Mouse (Mus musculus) heart, postnatal 25 days (tissue): ENCODE results near the gene Gm20481. TPM values are rescaled to one million over a fixed set of nuclear protein-coding genes. Genes with fewer than 3 reads are reported as not detected.
"Not testable (repeated sequence)": the region's sequence is repeated elsewhere in the genome, so short reads cannot be mapped to it uniquely, and the experiment has no call there.

Experiments used
- DNase-seq: peaks from one replicate; pipeline ENCODE4 v3.0.0; 2022; ENCODE audit warnings: low spot score
- intact Hi-C: fragments of 180-260 bp; cut with DNase I; formaldehyde crosslinking; loops from one replicate; pipeline ENCODE4 v1.15.1; 2025
- total RNA-seq, 2 experiments: library from RNA; stranded (reverse); gene quantifications; 2 replicates each; pipeline ENCODE4 v1.2.3; 2021

Gm20481 gene
- total RNA-seq, 2 experiments from 2014 or later, result not detected

DNA sequence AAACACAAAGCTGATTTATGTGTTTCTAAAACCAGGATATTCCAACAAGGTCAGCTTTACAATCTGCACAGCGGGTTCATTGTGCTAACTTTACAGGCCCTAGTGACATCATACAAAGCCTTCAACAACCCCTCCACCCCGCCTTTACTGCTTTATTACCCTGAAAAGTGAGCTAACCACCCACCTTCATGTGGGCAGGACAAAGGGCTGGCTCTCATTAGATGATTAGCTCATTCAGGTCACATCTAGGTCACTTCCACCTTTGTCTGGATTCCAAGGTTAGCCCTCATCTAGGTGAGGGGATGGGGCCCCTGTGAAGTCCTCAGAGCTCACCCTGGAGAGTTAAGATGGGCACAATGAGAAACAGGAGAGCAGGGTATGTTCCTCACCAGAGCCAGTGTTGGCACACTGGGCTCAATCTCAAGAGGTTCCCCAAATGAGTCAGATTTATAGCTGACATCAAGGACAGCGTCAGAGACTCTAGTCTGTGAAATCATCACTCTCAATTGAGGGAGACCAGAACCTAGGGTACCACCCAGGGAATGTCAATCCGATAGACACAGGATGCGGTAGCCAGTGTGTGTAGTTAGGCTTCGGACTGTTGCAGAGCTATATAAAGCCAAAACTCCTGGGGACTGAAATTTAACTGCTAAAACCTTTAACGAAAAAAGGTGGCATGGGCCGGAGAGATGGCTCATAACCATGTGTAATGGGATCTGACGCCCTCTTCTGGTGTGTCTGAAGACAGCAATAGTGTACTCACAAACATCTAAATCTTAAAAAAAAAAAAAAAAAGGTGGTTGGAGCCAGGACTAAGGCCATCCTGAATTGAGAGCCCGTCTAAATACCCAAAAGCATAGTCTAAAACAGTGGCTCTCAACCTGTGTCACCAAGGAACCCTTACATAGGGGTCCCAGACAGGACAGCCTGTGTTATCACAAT lies 18.9 kb upstream of the Gm20481 start:
- intact Hi-C loops, result no loop called here
- DNase-seq, result no peak

DNA sequence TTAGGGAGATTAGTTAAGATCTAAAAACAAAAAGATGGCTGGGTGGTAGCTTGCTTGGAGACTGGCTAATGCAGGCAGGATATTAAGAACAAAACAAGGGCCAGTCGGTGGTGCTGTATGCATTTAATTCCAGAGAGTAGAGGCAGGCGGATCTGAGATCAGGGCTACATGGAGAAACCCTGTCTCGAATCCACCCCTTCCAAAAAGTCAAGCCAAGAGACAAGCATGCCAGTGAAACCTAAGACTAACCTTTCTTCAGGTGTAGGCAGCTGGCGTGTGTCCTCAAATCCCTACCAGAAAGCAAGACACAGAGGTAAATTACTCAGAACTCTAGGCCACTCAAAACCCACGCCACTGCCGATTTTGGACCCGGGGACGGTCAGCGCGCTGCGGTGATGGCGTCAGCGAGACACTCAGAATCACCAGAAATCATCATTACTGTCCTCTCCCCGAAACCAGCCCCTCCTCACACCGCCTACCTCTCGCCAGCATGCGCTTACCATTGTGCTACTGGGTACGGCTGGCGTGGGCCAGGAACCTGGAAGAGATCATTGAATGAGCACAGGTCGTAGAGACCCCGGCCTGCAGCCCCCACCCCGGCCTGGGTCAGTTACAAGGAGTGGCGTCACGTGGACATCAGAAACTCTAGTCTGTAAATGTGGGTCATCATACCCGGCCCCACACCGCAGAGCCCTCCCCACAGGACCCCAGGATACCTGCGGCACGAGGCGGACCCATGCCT lies 17.9 kb upstream of the Gm20481 start:
- intact Hi-C loops, result loop anchor here (1.0 to 2.0 kb wide), 2 partner anchors 21 to 30 kb away; partner anchors contain the start of gene Neu1
- no peak for DNase-seq

DNA sequence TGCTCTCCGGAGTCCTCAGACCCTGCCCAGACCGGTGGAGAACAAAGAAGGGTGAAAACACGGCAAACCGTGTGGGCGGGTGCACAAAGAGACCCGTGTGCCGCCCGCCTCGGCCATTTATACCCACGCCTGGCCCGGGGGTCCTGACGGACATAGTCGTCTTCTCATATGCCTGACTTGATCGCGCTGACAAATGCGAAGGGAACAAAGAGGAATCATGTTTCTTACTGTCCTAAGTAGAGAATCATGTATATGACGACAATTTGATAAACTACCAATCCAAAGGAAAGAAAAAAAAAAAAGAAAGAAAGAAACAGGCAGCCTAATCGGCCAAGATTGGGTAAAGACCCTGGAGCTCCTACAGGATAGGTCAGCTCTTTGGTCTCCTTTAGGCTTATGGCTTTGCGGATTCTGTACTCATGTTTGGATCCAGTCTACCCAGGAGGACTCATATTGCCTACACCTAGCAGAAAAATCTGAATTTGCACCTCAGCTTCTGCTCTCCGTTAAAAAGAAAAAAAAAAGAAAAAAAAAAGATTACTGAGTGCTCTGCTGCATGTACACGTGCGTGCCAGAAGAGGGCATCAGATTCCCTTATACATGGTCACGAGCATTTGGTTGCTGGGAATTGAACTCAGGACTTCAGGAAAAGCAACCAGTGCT lies 17.2 kb upstream of the Gm20481 start:
- intact Hi-C loops, result loop anchor here (1.0 to 2.0 kb wide), 2 partner anchors 22 to 30 kb away; partner anchors contain the start of gene Neu1
- DNase-seq, result peak; percentile 54

DNA sequence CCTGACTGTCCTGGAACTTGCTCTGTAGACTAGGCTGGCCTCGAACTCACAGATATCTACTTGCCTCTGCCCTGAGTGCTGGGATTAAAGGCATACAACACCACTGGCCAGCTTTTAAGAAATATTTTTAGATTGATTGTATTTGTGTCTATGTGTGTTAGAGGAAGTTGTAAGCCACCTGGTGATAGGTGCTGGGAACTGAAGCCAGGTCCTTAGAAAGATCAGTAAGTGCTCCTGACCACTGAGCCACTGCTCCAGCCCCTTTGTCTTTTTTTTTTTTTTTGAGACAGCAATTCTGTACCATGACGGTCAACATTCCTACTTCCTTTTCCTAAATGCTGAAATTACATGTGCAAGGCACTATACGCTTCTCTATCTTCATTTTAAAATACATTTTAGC lies 16.5 kb upstream of the Gm20481 start:
- no peak for DNase-seq
- intact Hi-C loops, result loop anchor here (2.0 kb wide), 1 partner anchor 22 kb away; the partner anchor contains the start of gene Neu1

DNA sequence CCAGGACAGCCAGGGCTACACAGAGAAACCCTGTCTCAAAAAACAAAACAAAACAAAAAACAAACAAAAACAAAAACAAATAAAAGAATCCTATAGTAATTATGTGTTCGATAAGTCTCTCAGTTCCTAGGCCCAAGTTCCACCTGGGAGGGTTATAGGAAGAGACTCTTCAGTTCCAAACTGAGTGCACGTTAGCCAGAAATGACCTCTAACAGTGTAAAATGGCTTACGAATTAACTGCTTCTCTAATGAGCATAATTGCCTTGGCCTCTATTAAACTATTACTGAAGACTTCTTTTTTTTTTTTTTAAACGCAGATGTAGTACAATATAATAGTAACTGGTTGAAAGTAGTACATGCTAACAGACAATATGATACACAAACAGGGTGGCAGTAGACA lies 15.8 kb upstream of the Gm20481 start:
- DNase-seq, result no peak
- intact Hi-C loops, result loop anchor here (2.0 kb wide), 1 partner anchor 23 kb away; the partner anchor contains the start of gene Neu1

DNA sequence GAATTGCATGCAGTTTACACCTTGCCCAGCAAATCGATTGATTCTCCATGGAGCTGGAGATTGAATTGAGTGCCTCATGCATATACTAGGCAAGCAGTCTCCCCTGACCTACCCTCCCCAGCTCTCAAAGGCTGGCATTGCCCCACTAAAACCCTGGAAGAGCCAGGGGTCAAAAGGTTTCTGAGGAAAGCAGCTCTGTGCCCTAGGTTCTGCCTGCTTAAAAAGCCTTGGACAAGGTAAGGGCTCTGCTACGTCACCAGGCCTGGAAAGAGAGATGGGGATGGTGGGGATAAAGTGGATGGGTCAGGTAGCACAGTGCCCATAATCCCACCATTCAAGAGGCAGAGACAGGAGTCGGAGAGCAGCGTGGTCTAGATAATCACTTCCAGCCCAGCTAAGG lies 14.9 kb upstream of the Gm20481 start:
- no peak for DNase-seq
- intact Hi-C loops, result no loop called here

DNA sequence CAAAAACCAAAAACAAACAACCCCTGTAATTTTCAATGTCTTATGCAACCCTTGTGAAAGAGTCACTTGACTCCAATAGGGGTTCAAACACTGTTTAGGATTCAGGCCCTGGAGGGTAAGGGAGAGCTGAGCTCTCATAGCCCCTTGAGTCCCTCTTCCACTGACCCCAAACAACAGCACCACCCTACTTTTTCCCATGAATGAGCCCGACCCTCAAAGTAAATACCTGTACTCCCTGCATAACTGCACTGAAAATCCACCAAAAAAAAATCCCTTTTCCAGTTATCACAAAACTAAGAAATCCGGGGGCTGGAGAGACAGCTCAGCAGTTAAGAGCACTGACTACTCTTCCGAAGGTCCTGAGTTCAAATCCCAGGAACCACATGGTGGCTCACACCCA lies 13.8 kb upstream of the Gm20481 start:
- intact Hi-C loops, result loop anchor here (1.0 kb wide), 1 partner anchor 24 kb away; no protein-coding TSS in a partner anchor
- DNase-seq, result no peak

DNA sequence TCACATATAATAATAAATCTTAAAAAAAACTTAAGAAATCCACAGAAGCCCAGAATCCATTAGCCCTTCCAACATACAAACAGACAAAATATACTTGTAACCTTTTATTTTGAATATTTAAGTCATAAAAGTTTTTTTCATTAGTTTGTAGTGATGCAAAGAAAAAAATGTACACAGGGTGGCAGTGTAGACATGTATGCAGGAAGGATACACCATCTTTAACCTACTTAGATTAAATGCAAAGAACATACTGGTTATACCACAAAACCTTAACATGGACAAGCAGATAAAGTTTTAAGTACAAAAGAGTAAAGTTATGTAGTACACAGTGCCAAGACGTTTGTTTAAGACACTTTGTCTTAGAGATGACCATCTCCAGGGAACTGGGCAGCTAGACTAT lies 13.4 kb upstream of the Gm20481 start:
- intact Hi-C loops, result loop anchor here (1.0 kb wide), 1 partner anchor 24 kb away; no protein-coding TSS in a partner anchor
- DNase-seq, result no peak

DNA sequence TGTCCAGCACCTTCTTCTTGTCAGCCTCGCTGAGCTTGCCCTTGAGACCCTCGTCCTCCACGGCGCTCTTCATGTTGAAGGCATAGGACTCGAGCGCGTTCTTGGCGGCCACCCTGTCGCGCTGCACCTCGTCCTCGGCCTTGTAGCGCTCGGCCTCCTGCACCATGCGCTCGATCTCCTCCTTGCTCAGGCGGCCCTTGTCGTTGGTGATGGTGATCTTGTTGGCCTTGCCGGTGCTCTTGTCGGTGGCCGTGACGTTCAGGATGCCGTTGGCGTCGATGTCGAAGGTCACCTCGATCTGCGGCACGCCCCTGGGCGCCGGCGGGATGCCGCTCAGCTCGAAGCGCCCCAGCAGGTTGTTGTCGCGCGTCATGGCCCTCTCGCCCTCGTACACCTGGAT lies 12.4 kb upstream of the Gm20481 start:
- DNase-seq, intact Hi-C loops: not testable (repeated sequence)

DNA sequence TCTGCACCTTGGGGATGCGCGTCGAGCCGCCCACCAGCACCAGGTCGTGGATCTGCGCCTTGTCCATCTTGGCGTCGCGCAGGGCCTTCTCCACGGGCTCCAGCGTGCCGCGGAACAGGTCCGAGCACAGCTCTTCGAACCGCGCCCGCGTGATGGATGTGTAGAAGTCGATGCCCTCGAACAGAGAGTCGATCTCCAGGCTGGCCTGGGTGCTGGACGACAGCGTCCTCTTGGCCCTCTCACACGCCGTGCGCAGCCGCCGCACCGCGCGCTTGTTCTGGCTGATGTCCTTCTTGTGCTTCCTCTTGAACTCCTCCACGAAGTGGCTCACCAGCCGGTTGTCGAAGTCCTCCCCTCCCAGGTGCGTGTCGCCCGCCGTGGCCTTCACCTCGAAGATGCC lies 11.7 kb upstream of the Gm20481 start:
- intact Hi-C loops, DNase-seq: not testable (repeated sequence)

DNA sequence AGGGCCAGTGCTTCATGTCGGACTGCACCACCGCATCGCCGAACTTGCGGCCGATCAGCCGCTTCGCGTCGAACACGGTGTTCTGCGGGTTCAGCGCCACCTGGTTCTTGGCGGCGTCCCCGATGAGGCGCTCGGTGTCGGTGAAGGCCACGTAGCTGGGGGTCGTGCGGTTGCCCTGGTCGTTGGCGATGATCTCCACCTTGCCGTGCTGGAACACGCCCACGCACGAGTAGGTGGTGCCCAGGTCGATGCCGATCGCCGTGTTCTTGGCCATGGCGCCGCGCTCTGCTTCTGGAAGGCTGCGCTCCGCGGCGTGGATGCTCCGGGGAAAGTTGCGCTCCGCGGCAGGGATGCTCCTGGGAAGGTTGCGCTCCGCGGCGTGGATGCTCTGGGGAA lies 11.0 kb upstream of the Gm20481 start:
- DNase-seq, intact Hi-C loops: not testable (repeated sequence)

DNA sequence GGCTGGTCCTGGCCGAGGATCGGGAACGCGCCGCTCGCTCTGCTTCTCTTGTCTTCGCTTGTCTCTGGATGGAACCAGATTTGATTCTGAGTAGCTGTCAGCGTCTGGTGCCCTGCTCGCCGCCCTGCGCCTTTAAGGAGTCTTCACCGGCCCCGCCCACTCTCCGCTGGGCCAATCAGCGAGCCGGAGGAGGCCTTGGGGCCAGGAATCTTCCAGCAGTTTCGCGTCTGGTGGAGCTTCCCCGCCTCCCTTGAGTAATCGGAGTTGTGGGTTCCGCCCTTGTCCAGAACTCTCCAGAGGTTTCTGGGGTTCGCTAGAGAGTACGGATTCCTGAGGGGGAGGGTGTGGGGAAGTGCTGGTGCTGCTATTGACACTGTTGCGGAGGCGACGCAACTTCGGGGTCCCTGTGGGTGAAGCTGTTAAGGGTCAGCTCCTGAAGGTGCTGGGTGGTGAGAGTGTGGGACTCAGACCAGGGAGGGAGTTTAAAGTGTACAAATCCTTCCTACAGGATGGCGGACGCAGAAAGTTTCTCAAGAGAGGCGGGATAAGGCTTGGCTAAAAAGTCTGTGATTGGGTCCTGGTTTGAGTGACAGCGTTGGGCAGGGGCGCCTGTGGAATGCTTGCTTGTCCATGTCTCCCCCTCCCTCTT lies 10.5 kb upstream of the Gm20481 start, which contains the start of gene Hspa1b:
Gene Hspa1b, minus strand, starts transcription at position 109 of the 649 bp plus-strand sequence.
- intact Hi-C loops, result not testable (repeated sequence)

DNA sequence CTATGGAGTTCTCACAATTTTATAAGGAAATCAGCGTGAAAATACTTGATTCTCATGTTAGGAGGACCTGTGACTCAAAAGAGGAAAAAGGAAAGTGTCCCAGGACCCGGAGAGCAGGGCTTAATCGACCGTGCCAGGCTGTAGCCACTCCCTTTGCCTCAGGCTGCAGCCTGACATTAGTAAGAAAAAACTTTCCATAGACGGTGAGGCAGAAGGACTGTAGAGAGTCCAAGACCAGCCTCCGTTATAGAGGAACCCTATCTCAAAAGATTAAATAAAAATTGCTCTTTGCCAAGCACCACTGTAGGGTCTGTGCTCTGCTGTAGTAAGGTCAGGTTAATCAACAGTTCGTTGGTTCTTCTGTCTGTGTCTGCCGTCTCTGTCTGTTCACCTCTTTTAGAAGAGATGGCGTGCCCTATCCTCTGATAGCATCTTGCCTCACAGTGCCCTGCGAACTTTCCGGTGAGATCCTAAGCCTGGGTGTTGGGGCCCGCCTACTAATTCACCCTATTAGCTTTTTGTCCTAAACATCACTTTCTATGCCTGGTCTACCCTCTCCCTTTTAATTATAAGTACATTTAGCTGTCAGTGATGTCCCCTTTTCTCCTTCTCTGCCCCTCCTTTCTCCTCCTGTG lies 9.7 kb upstream of the Gm20481 start:
- intact Hi-C loops, result no loop called here
- no peak for DNase-seq

More for the DNA sequence above, 10.5 kb upstream of the Gm20481 start, which contains the start of gene Hspa1b:
- peak; percentile 86 for DNase-seq

DNA sequence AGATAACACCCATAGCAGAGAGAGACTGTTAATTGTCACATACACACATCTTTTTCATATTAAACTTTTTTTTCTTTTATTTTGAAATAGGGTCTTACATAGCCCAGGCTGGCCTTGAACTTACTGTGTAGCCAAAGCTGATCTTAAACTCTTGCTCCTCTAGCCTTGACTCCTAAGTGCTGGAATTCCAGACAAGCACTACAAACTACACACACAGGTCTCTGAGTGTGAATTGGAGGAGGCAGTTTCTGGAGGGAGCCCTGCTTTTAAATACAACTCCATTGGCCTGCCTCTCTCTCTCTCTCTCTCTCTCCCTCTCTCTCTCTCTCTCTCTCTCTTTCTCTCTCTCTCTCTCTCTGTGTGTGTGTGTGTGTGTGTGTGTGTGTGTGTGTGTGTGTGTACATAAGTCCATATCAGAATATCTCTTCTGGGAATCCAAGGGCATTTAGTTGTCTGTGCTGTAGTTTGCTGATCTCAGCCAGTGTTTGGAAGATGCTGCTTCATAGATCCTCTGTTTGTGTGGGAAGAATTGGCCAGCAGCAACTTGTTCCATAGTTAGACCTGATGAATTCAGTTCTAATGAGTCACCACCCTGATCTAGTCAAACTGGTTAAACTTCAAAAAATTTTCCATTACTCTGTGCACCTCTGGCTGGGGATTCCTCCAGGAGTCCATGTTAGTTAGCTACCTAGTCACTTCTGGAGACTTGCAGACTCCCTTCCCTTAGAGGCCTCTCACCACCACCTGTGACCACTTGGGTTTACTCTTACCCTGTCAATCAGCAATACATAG lies 8.8 kb upstream of the Gm20481 start:
- intact Hi-C loops, result no loop called here
- DNase-seq, result no peak

DNA sequence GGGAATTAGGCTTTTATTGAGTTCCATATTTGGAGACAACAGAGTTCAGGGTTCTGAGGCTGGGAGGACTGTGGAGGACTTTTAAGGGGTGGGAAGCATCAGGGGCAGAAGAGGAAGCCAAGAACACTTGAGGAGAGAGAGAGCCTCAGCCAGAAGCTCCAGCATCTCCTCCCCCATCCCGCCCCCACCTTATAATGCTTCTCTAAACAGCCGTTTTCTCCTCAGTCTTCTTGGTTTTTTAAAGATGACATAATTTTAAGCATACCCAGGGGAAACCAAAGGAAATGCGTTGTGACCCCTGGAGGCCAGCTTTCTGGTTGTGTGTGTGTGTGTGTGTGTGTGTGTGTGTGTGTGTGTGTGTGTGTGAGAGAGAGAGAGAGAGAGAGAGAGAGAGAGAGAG lies 7.6 kb upstream of the Gm20481 start:
- intact Hi-C loops, result no loop called here
- DNase-seq, result no peak

DNA sequence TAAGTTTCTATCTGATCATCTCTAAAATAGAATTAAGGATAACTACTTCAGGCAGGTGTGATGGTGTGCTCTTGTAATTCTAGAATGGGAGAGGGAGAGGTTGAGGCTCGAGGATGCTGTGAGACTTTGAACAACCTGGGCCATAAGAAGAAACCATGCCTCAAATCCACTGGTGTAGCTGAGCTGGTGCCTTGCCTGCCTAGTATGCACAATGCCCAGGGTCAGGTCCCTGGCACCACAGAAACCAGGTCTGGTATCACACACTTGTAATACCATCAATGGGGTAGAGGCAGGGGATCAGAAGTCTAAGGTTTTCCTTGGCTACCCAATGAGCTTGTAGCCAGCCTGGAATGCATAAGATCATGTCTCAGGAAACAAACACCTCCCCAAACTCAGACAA lies 6.9 kb upstream of the Gm20481 start:
- DNase-seq, result no peak
- intact Hi-C loops, result no loop called here

DNA sequence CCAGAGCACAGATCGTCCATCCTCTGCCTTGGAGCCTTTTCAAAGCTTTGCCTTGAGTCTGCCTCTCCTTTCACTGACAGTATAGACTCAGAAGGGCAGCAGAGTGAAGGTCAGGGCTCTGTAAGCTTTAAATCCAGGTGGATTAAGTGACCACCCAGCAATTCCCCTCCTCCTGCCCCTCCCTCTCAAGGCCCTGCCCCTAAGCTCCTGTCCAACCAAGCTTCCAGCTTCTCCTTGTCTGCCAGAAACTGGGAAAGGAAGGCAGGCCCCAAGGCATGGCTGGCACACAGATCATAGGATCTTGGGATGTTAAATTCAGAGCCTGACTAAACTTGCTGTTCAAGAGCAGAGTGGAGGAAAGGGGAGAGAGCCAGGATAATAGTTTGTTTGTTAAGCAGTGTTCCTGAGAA lies 5.1 kb upstream of the Gm20481 start:
- no peak for DNase-seq
- intact Hi-C loops, result no loop called here

DNA sequence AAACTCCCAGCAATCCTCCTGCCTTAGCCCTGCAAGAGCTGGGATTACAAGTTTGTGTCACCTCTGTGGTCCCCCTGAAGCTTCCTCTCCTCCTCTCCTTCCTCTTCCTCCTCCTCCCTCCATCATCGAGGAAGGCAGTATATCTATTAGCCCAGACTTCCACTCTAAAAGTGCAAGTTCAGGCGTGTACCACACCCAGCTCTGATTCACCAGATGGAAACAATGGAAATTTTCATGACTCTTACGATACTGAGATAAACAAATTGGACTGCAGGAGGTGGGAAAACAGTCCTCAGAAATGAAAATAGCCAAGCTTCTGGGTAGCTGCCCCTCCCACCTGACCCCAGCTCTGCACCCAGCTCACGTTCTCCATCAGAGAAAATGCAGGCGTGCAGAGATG lies 4.1 kb upstream of the Gm20481 start:
- DNase-seq, result no peak

More for the DNA sequence above, 4.1 kb upstream of the Gm20481 start:
- intact Hi-C loops, result no loop called here
